Mouse (Mus musculus) c-Kit-negative CD71-positive TER-119-positive erythroid progenitor cells, embryonic 14.5 days (primary cell): ENCODE measurements around the gene Tbc1d16.
"Not testable (repeated sequence)": the region's sequence is repeated elsewhere in the genome, so short reads cannot be mapped to it uniquely, and the experiment has no call there.

ENCODE experiments used
- DNase-seq: peaks from one replicate; pipeline ENCODE4 v3.0.0-alpha.2; 2013; ENCODE audit warnings: low read depth, low spot score

Gene Tbc1d16

GRCm38 (mm10) chr11:119117945-119118344 lies 110.4 kb downstream of the Tbc1d16 start:
- DNase-seq, result no peak

GRCm38 (mm10) chr11:119116992-119117391 lies 111.3 kb downstream of the Tbc1d16 start:
- DNase-seq, result no peak

GRCm38 (mm10) chr11:119112721-119113120 lies 115.6 kb downstream of the Tbc1d16 start:
- DNase-seq, result no peak

GRCm38 (mm10) chr11:119111345-119111744 lies 117.0 kb downstream of the Tbc1d16 start:
- DNase-seq, result no peak

- no peak for DNase-seq
Observed at GRCm38 (mm10) chr11:119109415-119110071, 118.8 kb downstream of the Tbc1d16 start.

GRCm38 (mm10) chr11:119108573-119109263 lies 119.6 kb downstream of the Tbc1d16 start:
- DNase-seq, result no peak

- no peak for DNase-seq
Observed at GRCm38 (mm10) chr11:119106289-119106688, 122.0 kb downstream of the Tbc1d16 start.

GRCm38 (mm10) chr11:119105748-119106147 lies 122.6 kb downstream of the Tbc1d16 start:
- DNase-seq, result no peak

- DNase-seq, result no peak
Observed at GRCm38 (mm10) chr11:119105071-119105609, 123.2 kb downstream of the Tbc1d16 start.

- DNase-seq, result no peak
Observed at GRCm38 (mm10) chr11:119103991-119104390, 124.3 kb downstream of the Tbc1d16 start.

GRCm38 (mm10) chr11:119100355-119100754 lies 127.9 kb downstream of the Tbc1d16 start:
- not testable (repeated sequence) for DNase-seq

- no peak for DNase-seq
Observed at GRCm38 (mm10) chr11:119098202-119098601, 130.1 kb downstream of the Tbc1d16 start.

GRCm38 (mm10) chr11:119095441-119095840 lies 132.9 kb downstream of the Tbc1d16 start:
- no peak for DNase-seq

- DNase-seq, result no peak
Observed at GRCm38 (mm10) chr11:119093322-119093721, 135.0 kb downstream of the Tbc1d16 start.
